Mouse (Mus musculus): ENCODE measurements around the gene Rapgef6. TPM values are rescaled to one million over a fixed set of nuclear protein-coding genes. Genes with fewer than 3 reads are reported as not detected.

Gene Rapgef6
- polyA plus RNA-seq, 1 experiment from 2014 or later = 35.7 TPM

- H3K27ac ChIP-seq (replicated peaks) = no peak overlapping the region
- 93% methylated on average over 7 of the region's 7 CpGs for WGBS
- ATAC-seq (replicated peaks) = no peak
- no peaks in the 10 kb centered on the region for H3K27me3 ChIP-seq
- H3K9me3 ChIP-seq = no peaks in the 10 kb centered on the region
- no peak overlapping the region for H3K4me3 ChIP-seq
- no peaks in the 10 kb centered on the region for H3K4me1 ChIP-seq
- H3K36me3 ChIP-seq = peaks cover 25% of the 10 kb centered on the region; the same call in 1 of the 2 replicates
- H3K9ac ChIP-seq (replicated peaks) = no peak overlapping the region
- no peak overlapping the region for H3K4me2 ChIP-seq (replicated peaks)
These were observed 176.0 kb downstream of the Rapgef6 start for GRCm38 (mm10) chr11:54698636-54699035.

- no peak for ATAC-seq (replicated peaks)
- Histone ChIP-seq H3K27me3 (no peaks in the 10 kb centered on the region), H3K9ac (replicated peaks) (no peak overlapping the region), H3K4me1 (no peaks in the 10 kb centered on the region), H3K9me3 (no peaks in the 10 kb centered on the region), H3K27ac (replicated peaks) (no peak overlapping the region), H3K36me3 (peaks cover 22% of the 10 kb centered on the region; the same call in 1 of the 2 replicates), H3K4me3 (no peak overlapping the region), H3K4me2 (replicated peaks) (no peak overlapping the region)
- 83% methylated on average over 3 of the region's 3 CpGs for WGBS
These were observed 177.3 kb downstream of the Rapgef6 start for GRCm38 (mm10) chr11:54699972-54700371.

GRCm38 (mm10) chr11:54701848-54702247 lies 179.2 kb downstream of the Rapgef6 start:
- no peak overlapping the region for H3K4me3 ChIP-seq
- WGBS = 93% methylated on average over 8 of the region's 8 CpGs
- H3K4me2 ChIP-seq (replicated peaks) = no peak overlapping the region
- H3K27ac ChIP-seq (replicated peaks) = no peak overlapping the region
- peaks cover 8% of the 10 kb centered on the region; the same call in 1 of the 2 replicates for H3K36me3 ChIP-seq
- no peaks in the 10 kb centered on the region for H3K27me3 ChIP-seq
- no peak overlapping the region for H3K9ac ChIP-seq (replicated peaks)
- ATAC-seq (replicated peaks) = no peak
- no peaks in the 10 kb centered on the region for H3K9me3 ChIP-seq
- no peaks in the 10 kb centered on the region for H3K4me1 ChIP-seq

GRCm38 (mm10) chr11:54703306-54703705 lies 180.7 kb downstream of the Rapgef6 start:
- no peaks in the 10 kb centered on the region for H3K36me3 ChIP-seq
- no peaks in the 10 kb centered on the region for H3K27me3 ChIP-seq
- 0 out of 2 replicates have a peak, but pooled peaks have one; percentile 23 for ATAC-seq (replicated peaks)
- 34% methylated on average over 4 of the region's 4 CpGs for WGBS
- no peaks in the 10 kb centered on the region for H3K4me1 ChIP-seq
- H3K4me3 ChIP-seq = no peak overlapping the region
- no peaks in the 10 kb centered on the region for H3K9me3 ChIP-seq
- no peak overlapping the region for H3K4me2 ChIP-seq (replicated peaks)
- H3K27ac ChIP-seq (replicated peaks) = no peak overlapping the region
- H3K9ac ChIP-seq (replicated peaks) = no peak overlapping the region

- Histone ChIP-seq H3K4me3 (no peak overlapping the region), H3K9me3 (no peaks in the 10 kb centered on the region), H3K9ac (replicated peaks) (no peak overlapping the region), H3K27me3 (no peaks in the 10 kb centered on the region), H3K4me2 (replicated peaks) (no peak overlapping the region), H3K27ac (replicated peaks) (no peak overlapping the region), H3K4me1 (no peaks in the 10 kb centered on the region), H3K36me3 (0 out of 2 replicates have a peak, but pooled peaks cover 5% of the 10 kb centered on the region)
- 92% methylated on average over 2 of the region's 2 CpGs for whole genome bisulfite sequencing
- no peak for ATAC-seq (replicated peaks)
These were observed 185.5 kb downstream of the Rapgef6 start for GRCm38 (mm10) chr11:54708153-54708552.

GRCm38 (mm10) chr11:54709645-54710044 lies 187.0 kb downstream of the Rapgef6 start:
- Histone ChIP-seq H3K27ac (replicated peaks) (no peak overlapping the region), H3K4me2 (replicated peaks) (no peak overlapping the region), H3K36me3 (0 out of 2 replicates have a peak, but pooled peaks cover 5% of the 10 kb centered on the region), H3K9me3 (no peaks in the 10 kb centered on the region), H3K4me3 (no peak overlapping the region), H3K27me3 (no peaks in the 10 kb centered on the region), H3K9ac (replicated peaks) (no peak overlapping the region), H3K4me1 (no peaks in the 10 kb centered on the region)
- 48% methylated on average over 2 of the region's 2 CpGs for WGBS
- no peak; the same call in 1 of the 2 replicates for ATAC-seq (replicated peaks)

- Histone ChIP-seq H3K4me3 (no peak overlapping the region), H3K9ac (replicated peaks) (no peak overlapping the region), H3K27me3 (no peaks in the 10 kb centered on the region), H3K4me2 (replicated peaks) (no peak overlapping the region), H3K36me3 (peaks cover 8% of the 10 kb centered on the region), H3K9me3 (no peaks in the 10 kb centered on the region), H3K27ac (replicated peaks) (no peak overlapping the region), H3K4me1 (no peaks in the 10 kb centered on the region)
- no peak for ATAC-seq (replicated peaks)
- WGBS = 85% methylated on average over 4 of the region's 4 CpGs
These were observed 188.1 kb downstream of the Rapgef6 start for GRCm38 (mm10) chr11:54710512-54711293.

GRCm38 (mm10) chr11:54712849-54713248 lies 190.2 kb downstream of the Rapgef6 start:
- no peak for ATAC-seq (replicated peaks)
- no peaks in the 10 kb centered on the region for H3K27me3 ChIP-seq
- H3K9ac ChIP-seq (replicated peaks) = no peak overlapping the region
- no peaks in the 10 kb centered on the region for H3K4me1 ChIP-seq
- 83% methylated on average over 2 of the region's 2 CpGs for WGBS
- no peaks in the 10 kb centered on the region for H3K9me3 ChIP-seq
- H3K36me3 ChIP-seq = peaks cover 19% of the 10 kb centered on the region
- H3K4me3 ChIP-seq = no peak overlapping the region
- no peak overlapping the region for H3K27ac ChIP-seq (replicated peaks)
- H3K4me2 ChIP-seq (replicated peaks) = no peak overlapping the region

- Histone ChIP-seq H3K4me1 (no peaks in the 10 kb centered on the region), H3K36me3 (peaks cover 35% of the 10 kb centered on the region), H3K4me2 (replicated peaks) (no peak overlapping the region), H3K9ac (replicated peaks) (no peak overlapping the region), H3K27ac (replicated peaks) (no peak overlapping the region), H3K4me3 (no peak overlapping the region), H3K9me3 (no peaks in the 10 kb centered on the region), H3K27me3 (no peaks in the 10 kb centered on the region)
- ATAC-seq (replicated peaks) = no peak
- 89% methylated on average over 3 of the region's 3 CpGs for WGBS
These were observed 195.2 kb downstream of the Rapgef6 start for GRCm38 (mm10) chr11:54717893-54718292.

GRCm38 (mm10) chr11:54718601-54719000 lies 196.0 kb downstream of the Rapgef6 start:
- H3K4me2 ChIP-seq (replicated peaks) = no peak overlapping the region
- no peak overlapping the region for H3K27ac ChIP-seq (replicated peaks)
- ATAC-seq (replicated peaks) = no peak
- no peak overlapping the region for H3K4me3 ChIP-seq
- no peaks in the 10 kb centered on the region for H3K4me1 ChIP-seq
- WGBS = 93% methylated on average over 3 of the region's 3 CpGs
- H3K9ac ChIP-seq (replicated peaks) = no peak overlapping the region
- H3K9me3 ChIP-seq = no peaks in the 10 kb centered on the region
- peaks cover 42% of the 10 kb centered on the region for H3K36me3 ChIP-seq
- H3K27me3 ChIP-seq = no peaks in the 10 kb centered on the region

GRCm38 (mm10) chr11:54722057-54722456 lies 199.4 kb downstream of the Rapgef6 start:
- Histone ChIP-seq H3K9me3 (no peaks in the 10 kb centered on the region), H3K27me3 (no peaks in the 10 kb centered on the region), H3K4me3 (no peak overlapping the region), H3K36me3 (peaks cover 36% of the 10 kb centered on the region), H3K4me2 (replicated peaks) (no peak overlapping the region), H3K27ac (replicated peaks) (no peak overlapping the region), H3K9ac (replicated peaks) (no peak overlapping the region), H3K4me1 (peaks cover 8% of the 10 kb centered on the region)
- ATAC-seq (replicated peaks) = no peak
- 91% methylated on average over 6 of the region's 6 CpGs for WGBS

- Histone ChIP-seq H3K4me2 (replicated peaks) (no peak overlapping the region), H3K36me3 (peaks cover 32% of the 10 kb centered on the region), H3K9ac (replicated peaks) (no peak overlapping the region), H3K9me3 (no peaks in the 10 kb centered on the region), H3K27me3 (no peaks in the 10 kb centered on the region), H3K4me3 (no peak overlapping the region), H3K27ac (replicated peaks) (0 out of 2 replicates have a peak overlapping the region, but pooled peaks have one; percentile 4), H3K4me1 (peaks cover 11% of the 10 kb centered on the region)
- peak; percentile 53; the same call in 1 of the 2 replicates for ATAC-seq (replicated peaks)
- 77% methylated on average over 4 of the region's 4 CpGs for WGBS
These were observed 201.8 kb downstream of the Rapgef6 start for GRCm38 (mm10) chr11:54724353-54725034.

Measured in forebrain, embryonic 15.5 days (tissue).